Mouse (Mus musculus): Measurements from ENCODE around the gene Gm20792. TPM values are rescaled to one million over a fixed set of nuclear protein-coding genes. Genes with fewer than 3 reads are reported as not detected.
"Not testable (repeated sequence)": the region's sequence is repeated elsewhere in the genome, so short reads cannot be mapped to it uniquely, and the experiment has no call there.

Gm20792 gene
- not detected in 2 replicates for polyA plus RNA-seq (2016; fragmentation: Nextera tagmentation; extraction: Ambion mirVana)

GRCm38 (mm10) chrY:48311555-48311954 lies at the start of gene Gm20792:
TSS of gene Gm20792 (plus strand) at chrY:48311855.
- H3K9me3 ChIP-seq (replicated peaks); H3K4me1 ChIP-seq; H3K27me3 ChIP-seq (ENCODE audit: low read depth, poor library complexity, severe bottlenecking); H3K4me3 ChIP-seq; H3K27ac ChIP-seq (replicated peaks); DNase-seq (ENCODE audit: low spot score); H3K36me3 ChIP-seq: not testable (repeated sequence)
- no CpG with 5 or more reads among the region's 8 CpGs for WGBS

All from midbrain, embryonic 10.5 days (tissue).